Mouse (Mus musculus) spleen, adult 2 months (tissue): ENCODE measurements around the gene Simc1.

Source experiments
- CTCF ChIP-seq: fragments of 200-500 bp; IDR thresholded peaks from 2 replicates; pipeline ENCODE4 v1.5.1; 2011; ENCODE audit warnings: mild to moderate bottlenecking, inconsistent platforms; ENCODE audit not compliant: insufficient read depth, insufficient read length, insufficient replicate concordance; ENCODE audit errors: extremely low read depth
- POLR2A ChIP-seq: fragments of 200-500 bp; IDR thresholded peaks from 2 replicates; pipeline ENCODE4 v1.6.1; 2011; ENCODE audit warnings: low read depth, low read length, inconsistent platforms

GRCm38 (mm10) chr13:54572621-54573020 is 69.0 kb downstream of the Simc1 start:
- TF ChIP-seq CTCF (no peak), POLR2A (no peak)
